Mouse (Mus musculus): ENCODE measurements around the gene Olfm4. TPM values are rescaled to one million over a fixed set of nuclear protein-coding genes. Genes with fewer than 3 reads are reported as not detected.
A peak's percentile ranks its signal among the peaks of the same experiment; 100 is the strongest.

Gene Olfm4
- not detected for total RNA-seq (2021)
- long read RNA-seq, experiment 1: 0 reads
- long read RNA-seq, experiment 2: 0 reads

GRCm38 (mm10) chr14:79983781-79984180, at the start of gene Olfm4:
TSS of gene Olfm4 (plus strand) at chr14:79984081.
- no peak for DNase-seq
- intact Hi-C loops (cut with DNase I; ENCODE audit: low total_unique reads): no loop called here

- no peak for DNase-seq
- intact Hi-C loops (cut with DNase I; ENCODE audit: low total_unique reads): no loop called here
Observed at GRCm38 (mm10) chr14:79934426-79934825, 49.5 kb upstream of the Olfm4 start.

GRCm38 (mm10) chr14:79936879-79937468, 46.9 kb upstream of the Olfm4 start:
- intact Hi-C loops (cut with DNase I; ENCODE audit: low total_unique reads): no loop called here
- DNase-seq: no peak

GRCm38 (mm10) chr14:79945876-79946275, 38.0 kb upstream of the Olfm4 start:
- DNase-seq: no peak

GRCm38 (mm10) chr14:79955678-79956077, 28.2 kb upstream of the Olfm4 start:
- intact Hi-C loops (cut with DNase I; ENCODE audit: low total_unique reads): no loop called here
- no peak for DNase-seq

More at GRCm38 (mm10) chr14:79945876-79946275, 38.0 kb upstream of the Olfm4 start:
- intact Hi-C loops (cut with DNase I; ENCODE audit: low total_unique reads): no loop called here

- DNase-seq: no peak
- intact Hi-C loops (cut with DNase I; ENCODE audit: low total_unique reads): no loop called here
Observed at GRCm38 (mm10) chr14:79957789-79958487, 25.9 kb upstream of the Olfm4 start.

- intact Hi-C loops (cut with DNase I; ENCODE audit: low total_unique reads): no loop called here
- no peak for DNase-seq
Observed at GRCm38 (mm10) chr14:79961187-79961586, 22.7 kb upstream of the Olfm4 start.

- intact Hi-C loops (cut with DNase I; ENCODE audit: low total_unique reads): no loop called here
- DNase-seq: no peak
Observed at GRCm38 (mm10) chr14:79961602-79962001, 22.3 kb upstream of the Olfm4 start.

- intact Hi-C loops (cut with DNase I; ENCODE audit: low total_unique reads): no loop called here
- DNase-seq: peak; percentile 62
Observed at GRCm38 (mm10) chr14:79970165-79970564, 13.7 kb upstream of the Olfm4 start.

GRCm38 (mm10) chr14:79970928-79971738, 12.7 kb upstream of the Olfm4 start:
- no peak for DNase-seq
- intact Hi-C loops (cut with DNase I; ENCODE audit: low total_unique reads): no loop called here

- DNase-seq: no peak
- intact Hi-C loops (cut with DNase I; ENCODE audit: low total_unique reads): no loop called here
Observed at GRCm38 (mm10) chr14:79981437-79981836, 2.4 kb upstream of the Olfm4 start.

GRCm38 (mm10) chr14:79985137-79985670, 1.3 kb downstream of the Olfm4 start:
- intact Hi-C loops (cut with DNase I; ENCODE audit: low total_unique reads): no loop called here
- no peak for DNase-seq

- intact Hi-C loops (cut with DNase I; ENCODE audit: low total_unique reads): no loop called here
- peak; percentile 24 for DNase-seq
Observed at GRCm38 (mm10) chr14:79985696-79986095, 1.8 kb downstream of the Olfm4 start.

- no peak for DNase-seq
- intact Hi-C loops (cut with DNase I; ENCODE audit: low total_unique reads): no loop called here
Observed at GRCm38 (mm10) chr14:79986831-79987230, 3.0 kb downstream of the Olfm4 start.

GRCm38 (mm10) chr14:79989785-79990184, 5.9 kb downstream of the Olfm4 start:
- DNase-seq: no peak
- intact Hi-C loops (cut with DNase I; ENCODE audit: low total_unique reads): no loop called here

GRCm38 (mm10) chr14:79990547-79990946, 6.7 kb downstream of the Olfm4 start:
- intact Hi-C loops (cut with DNase I; ENCODE audit: low total_unique reads): no loop called here
- no peak for DNase-seq

GRCm38 (mm10) chr14:79997534-79997933, 13.7 kb downstream of the Olfm4 start:
- intact Hi-C loops (cut with DNase I; ENCODE audit: low total_unique reads): no loop called here
- DNase-seq: no peak

GRCm38 (mm10) chr14:80000110-80000531, 16.2 kb downstream of the Olfm4 start:
- DNase-seq: no peak
- intact Hi-C loops (cut with DNase I; ENCODE audit: low total_unique reads): no loop called here

- intact Hi-C loops (cut with DNase I; ENCODE audit: low total_unique reads): no loop called here
- no peak for DNase-seq
Observed at GRCm38 (mm10) chr14:80007686-80008085, 23.8 kb downstream of the Olfm4 start.

- DNase-seq: no peak
- intact Hi-C loops (cut with DNase I; ENCODE audit: low total_unique reads): no loop called here
Observed at GRCm38 (mm10) chr14:80010426-80010825, 26.5 kb downstream of the Olfm4 start.
